Mouse (Mus musculus) liver, embryonic 14.5 days (tissue): Measurements from ENCODE around the gene Cldn7. TPM values are rescaled to one million over a fixed set of nuclear protein-coding genes. Genes with fewer than 3 reads are reported as not detected.

Experiments
- ATAC-seq: fragments of 200-750 bp; cut with Nextera tagmentation; 2 replicates; pipeline ENCODE4 v1.8.0; 2017; ENCODE audit warnings: moderate number of reproducible peaks, mild to moderate bottlenecking, moderate library complexity; ENCODE audit not compliant: insufficient read depth
- DNase-seq, 3 experiments: peaks; one replicate each; pipeline ENCODE4 v3.0.0-alpha.2; 2012 to 2013; ENCODE audit warnings: low read depth in 3 of 3, low spot score in 3 of 3
- H3K27ac ChIP-seq: fragments of 300-500 bp; sonication (generic); 2 replicates; pipeline ENCODE4 v1.5.1; 2014; ENCODE audit warnings: moderate library complexity, mild to moderate bottlenecking, control low read depth, inconsistent platforms
- H3K27me3 ChIP-seq: fragments of 300-500 bp; sonication (generic); 2 replicates; pipeline ENCODE4 v1.6.1; 2014; ENCODE audit warnings: mild to moderate bottlenecking, low read length, moderate library complexity; ENCODE audit not compliant: control insufficient read depth, insufficient read depth
- H3K36me3 ChIP-seq: fragments of 300-500 bp; sonication (generic); replicated peaks from 2 replicates; pipeline ENCODE4 v1.6.1; 2014; ENCODE audit warnings: low read depth; ENCODE audit not compliant: control insufficient read depth, insufficient read depth
- H3K4me1 ChIP-seq, 2 experiments: fragments of 200-500 bp in 1 of 2; fragments of 300-500 bp in 1 of 2; sonication (generic) in 1 of 2; replicated peaks; 2 replicates each; pipeline ENCODE4 v1.6.1; 2012 to 2014; ENCODE audit warnings: antibody characterized with exemption in 1 of 2, inconsistent platforms in 1 of 2, low read length in 1 of 2; ENCODE audit not compliant: control insufficient read depth in 2 of 2, insufficient read depth in 2 of 2
- H3K4me2 ChIP-seq: fragments of 300-500 bp; sonication (generic); 2 replicates; pipeline ENCODE4 v1.6.1; 2014; ENCODE audit warnings: low read depth, mild to moderate bottlenecking, control low read depth, moderate library complexity
- H3K4me3 ChIP-seq, 2 experiments: fragments of 200-500 bp in 1 of 2; fragments of 300-500 bp in 1 of 2; sonication (generic) in 1 of 2; 2 replicates each; pipeline ENCODE4 v1.5.1; 2012 to 2014; ENCODE audit warnings: low read depth in 2 of 2, low read length in 2 of 2, mild to moderate bottlenecking in 2 of 2, control low read depth in 1 of 2, inconsistent platforms in 1 of 2, moderate library complexity in 1 of 2; ENCODE audit not compliant: insufficient read depth in 1 of 2
- H3K9ac ChIP-seq: fragments of 300-500 bp; sonication (generic); replicated peaks from 2 replicates; pipeline ENCODE4 v1.6.1; 2014; ENCODE audit warnings: mild to moderate bottlenecking, control low read depth, moderate library complexity
- H3K9me3 ChIP-seq: fragments of 300-500 bp; sonication (generic); 2 replicates; pipeline ENCODE4 v1.6.1; 2016; ENCODE audit warnings: low read length, mixed read lengths; ENCODE audit not compliant: control insufficient read depth
- CTCF ChIP-seq: IDR thresholded peaks from 2 replicates; pipeline ENCODE4 v1.5.1; 2016; ENCODE audit warnings: antibody characterized with exemption, low read depth, control low read depth
- EP300 ChIP-seq: IDR thresholded peaks from 2 replicates; pipeline ENCODE4 v1.6.1; 2016; ENCODE audit warnings: antibody characterized with exemption, low read depth
- WGBS: fragments of 180-500 bp; shearing (Covaris S2); extraction: QIAGEN DNeasy Blood & Tissue Kit; methylation state at CpG from one replicate; pipeline ENCODE4 v1.1.7; 2014; ENCODE audit not compliant: insufficient replicate concordance; 5-methylcytosine and 5-hydroxymethylcytosine counted together
- polyA plus RNA-seq, 2 experiments: library from polyadenylated mRNA; depleted of rRNA in 1 of 2; stranded (reverse) in 1 of 2; unstranded in 1 of 2; fragments of >200 nt; fragmentation: Nextera tagmentation in 1 of 2; extraction: Ambion mirVana in 1 of 2; gene quantifications; 2 replicates each; pipeline versions ENCODE4 v1.2.1 to v1.2.3; 2012 to 2014

The Cldn7 gene
- polyA plus RNA-seq, 2 experiments, result 2.0 to 2.2 TPM

GRCm38 (mm10) chr11:69994401-69995090, 30.0 kb downstream of the Cldn7 start:
- H3K27me3 ChIP-seq, result no peaks in the 10 kb centered on the region
- peak overlapping the region; percentile 91 for H3K4me2 ChIP-seq
- WGBS, result 79% methylated on average over 11 of the region's 11 CpGs
- DNase-seq (no peak), ATAC-seq (no peak)
- peaks cover 18 to 25% of the 10 kb centered on the region in 2 experiments for H3K4me1 ChIP-seq
- peaks cover 41% of the 10 kb centered on the region for H3K36me3 ChIP-seq
- TF ChIP-seq CTCF (0 out of 2 replicates have a peak, but pooled peaks have one; percentile 33), EP300 (no peak)
- no peak overlapping the region for H3K9ac ChIP-seq
- no peaks in the 10 kb centered on the region for H3K9me3 ChIP-seq
- H3K4me3 ChIP-seq, result peak overlapping the region in 1 of 2 experiments; percentile 97; a peak in 2 of 4 replicates
- peak overlapping the region; percentile 91 for H3K27ac ChIP-seq

- H3K4me2 ChIP-seq, result peak within 1 kb of the TSS; percentile 91
- TF ChIP-seq EP300 (no peak), CTCF (peak; percentile 80)
- under 1% methylated on average over 36 of the region's 36 CpGs for WGBS
- H3K9ac ChIP-seq, result peak within 1 kb of the TSS; percentile 100
- peak within 1 kb of the TSS; percentile 90 to 97 for H3K4me3 ChIP-seq
- ATAC-seq, result peak; percentile 76
- H3K4me1 ChIP-seq, result peaks cover 17 to 27% of the 10 kb centered on the region in 2 experiments
- peaks cover 40% of the 10 kb centered on the region for H3K36me3 ChIP-seq
- peak within 1 kb of the TSS; percentile 95 for H3K27ac ChIP-seq
- no peaks in the 10 kb centered on the region for H3K9me3 ChIP-seq
- DNase-seq, result peak; percentile 98 to 99 (median 98)
- H3K27me3 ChIP-seq, result no peaks in the 10 kb centered on the region
These were observed 30.9 kb downstream of the Cldn7 start, which contains the start of gene Phf23 for GRCm38 (mm10) chr11:69995391-69995960. Phf23 (plus strand) TSS chr11:69995777.

GRCm38 (mm10) chr11:69996161-69997061, 31.8 kb downstream of the Cldn7 start:
- peaks cover 21 to 29% of the 10 kb centered on the region in 2 experiments for H3K4me1 ChIP-seq
- peak overlapping the region; percentile 90 to 97 for H3K4me3 ChIP-seq
- WGBS, result under 1% methylated on average over 65 of the region's 66 CpGs
- H3K36me3 ChIP-seq, result peaks cover 40% of the 10 kb centered on the region
- ATAC-seq, result peak; percentile 11
- DNase-seq, result no peak
- TF ChIP-seq CTCF, result no peak
- TF ChIP-seq EP300, result no peak
- no peaks in the 10 kb centered on the region for H3K9me3 ChIP-seq
- peak overlapping the region; percentile 100 for H3K9ac ChIP-seq
- H3K27ac ChIP-seq, result peak overlapping the region; percentile 95
- no peaks in the 10 kb centered on the region for H3K27me3 ChIP-seq
- H3K4me2 ChIP-seq, result peak overlapping the region; percentile 91

GRCm38 (mm10) chr11:69997070-69997509, 32.5 kb downstream of the Cldn7 start:
- Histone ChIP-seq H3K9me3 (no peaks in the 10 kb centered on the region), H3K27me3 (no peaks in the 10 kb centered on the region), H3K4me2 (peak overlapping the region; percentile 91), H3K4me3 (peak overlapping the region; percentile 90 to 97), H3K27ac (peak overlapping the region; percentile 95), H3K9ac (peak overlapping the region; percentile 100), H3K36me3 (peaks cover 40% of the 10 kb centered on the region), H3K4me1 (peaks cover 22 to 34% of the 10 kb centered on the region in 2 experiments)
- WGBS, result under 1% methylated on average over 38 of the region's 44 CpGs
- DNase-seq, result peak; percentile 73 to 78 (median 76)
- TF ChIP-seq CTCF (no peak), EP300 (no peak)
- ATAC-seq, result peak; percentile 68
